Mouse (Mus musculus): ENCODE results near the gene Usp12.

Gene Usp12

GRCm38 (mm10) chr5:146692361-146692975, 102.3 kb downstream of the Usp12 start:
- DNase-seq (ENCODE audit: low read depth), result no peak

DNA sequence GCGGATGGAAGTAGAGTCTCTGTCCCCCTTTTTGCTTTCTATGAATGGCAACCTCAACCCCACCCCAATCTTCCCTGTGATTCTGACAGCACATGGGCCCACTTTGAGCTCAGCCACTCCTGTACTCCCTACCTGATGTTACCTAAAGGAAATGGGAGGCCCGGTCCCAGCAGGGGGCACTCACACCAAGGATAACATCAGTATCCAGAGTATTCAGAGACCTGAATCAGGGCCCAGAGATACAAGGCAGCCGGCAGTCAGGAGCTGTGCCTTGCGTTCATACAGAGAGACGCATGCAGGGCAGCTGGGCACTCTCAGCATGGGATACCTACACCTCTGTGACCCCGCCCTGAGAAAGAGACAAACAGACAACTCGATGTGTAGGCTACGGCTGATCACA, 103.1 kb downstream of the Usp12 start:
- no peak for DNase-seq (ENCODE audit: low read depth)

- no peak for DNase-seq (ENCODE audit: low read depth)
Observed at GRCm38 (mm10) chr5:146687541-146688313, 107.1 kb downstream of the Usp12 start.

DNA sequence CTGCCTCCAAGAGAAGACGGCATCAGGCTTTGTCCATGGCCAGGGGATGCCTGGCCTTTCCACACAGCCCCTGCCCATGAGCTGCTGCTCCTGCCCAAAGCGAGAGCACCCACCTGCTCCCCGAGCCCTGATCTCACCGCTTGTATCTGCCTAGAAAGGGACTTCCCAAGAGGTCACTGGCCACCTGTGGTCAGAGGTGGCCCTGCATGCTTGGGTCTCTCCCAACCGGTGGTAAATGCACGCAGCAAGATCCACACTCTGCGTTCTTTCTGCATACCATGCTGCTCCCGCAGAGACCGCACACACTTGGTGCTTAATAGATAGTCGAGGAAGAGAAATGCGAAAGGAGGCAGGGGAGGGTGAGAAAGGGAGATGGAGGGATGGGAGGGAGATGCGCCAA, 107.9 kb downstream of the Usp12 start:
- DNase-seq (ENCODE audit: low read depth), result no peak

Data from c-Kit-positive CD71-positive TER-119-negative erythroid progenitor cells, embryonic 14.5 days (primary cell).